Mouse (Mus musculus): ENCODE results near the gene Tnrc6b. TPM values are rescaled to one million over a fixed set of nuclear protein-coding genes. Genes with fewer than 3 reads are reported as not detected.
"Not testable (repeated sequence)": the region's sequence is repeated elsewhere in the genome, so short reads cannot be mapped to it uniquely, and the experiment has no call there.

The Tnrc6b gene
- polyA plus RNA-seq, 1 experiment, result 47.5 TPM

DNA sequence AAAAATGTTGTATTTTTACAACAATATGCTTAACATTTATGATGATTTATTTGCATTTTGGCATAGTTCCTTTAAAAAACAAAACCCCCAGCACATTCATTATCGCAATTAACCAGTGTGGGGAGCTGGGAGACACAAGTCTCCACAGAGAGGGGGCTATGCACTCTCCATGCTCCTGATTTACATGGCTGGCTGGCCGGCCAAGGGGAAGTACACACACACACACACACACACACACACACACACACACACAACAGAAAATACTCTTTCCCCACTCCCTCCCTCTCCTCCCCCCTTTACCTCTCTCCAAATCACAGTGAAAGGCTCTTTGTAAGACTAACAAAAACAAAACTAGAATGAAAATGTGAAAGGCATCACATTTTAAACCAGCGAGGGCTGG lies 11.3 kb downstream of the Tnrc6b start:
- WGBS, result 32% methylated on average over 3 of the region's 3 CpGs
- Histone ChIP-seq H3K4me1 (ENCODE audit: control insufficient read depth, insufficient read depth, low read length) (peaks cover 13% of the 10 kb centered on the region), H3K27ac (ENCODE audit: insufficient read depth, low read depth, low read length) (no peak overlapping the region), H3K4me3 (ENCODE audit: insufficient read depth, low read depth, low read length) (no peak overlapping the region)
- no peak for TF ChIP-seq CTCF (IDR thresholded peaks at IDR 0.05; ENCODE audit: insufficient read depth, low read depth, low read length)
- no peak for TF ChIP-seq POLR2A (IDR thresholded peaks at IDR 0.05; ENCODE audit: insufficient read depth, low read depth, low read length)

- Histone ChIP-seq H3K4me3 (ENCODE audit: insufficient read depth, low read depth, low read length) (no peak overlapping the region), H3K27ac (ENCODE audit: insufficient read depth, low read depth, low read length) (no peak overlapping the region), H3K4me1 (ENCODE audit: control insufficient read depth, insufficient read depth, low read length) (peaks cover 2% of the 10 kb centered on the region; the same call in 1 of the 2 replicates)
- WGBS, result 73% methylated on average over 2 of the region's 2 CpGs
- TF ChIP-seq CTCF (IDR thresholded peaks at IDR 0.05; ENCODE audit: insufficient read depth, low read depth, low read length), result no peak
- no peak for TF ChIP-seq POLR2A (IDR thresholded peaks at IDR 0.05; ENCODE audit: insufficient read depth, low read depth, low read length)
These were observed 18.4 kb downstream of the Tnrc6b start for GRCm38 (mm10) chr15:80729477-80729876.

DNA sequence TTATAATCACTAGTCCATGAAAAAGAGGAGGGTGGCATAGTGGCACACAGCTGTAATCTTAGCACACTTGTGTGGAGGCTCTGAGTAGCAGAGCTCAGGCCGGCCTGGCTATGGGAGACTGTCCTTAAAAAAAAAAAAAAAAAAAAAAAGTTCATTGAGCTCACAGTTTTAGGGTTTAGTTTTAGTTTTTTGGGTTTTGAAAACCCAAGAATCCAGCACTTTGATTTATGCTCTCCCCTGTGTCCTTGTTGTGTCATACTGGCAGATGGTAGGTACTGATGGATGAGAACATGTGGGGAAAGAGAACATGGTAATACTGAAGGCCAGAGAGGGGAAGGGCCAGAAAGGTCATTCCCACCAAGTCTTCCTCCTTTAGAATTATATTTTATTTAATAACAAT lies 19.9 kb downstream of the Tnrc6b start:
- WGBS, result 67% methylated on average over 1 of the region's 1 CpGs
- TF ChIP-seq POLR2A (IDR thresholded peaks at IDR 0.05; ENCODE audit: insufficient read depth, low read depth, low read length), result no peak
- TF ChIP-seq CTCF (IDR thresholded peaks at IDR 0.05; ENCODE audit: insufficient read depth, low read depth, low read length), result no peak
- Histone ChIP-seq H3K4me3 (ENCODE audit: insufficient read depth, low read depth, low read length) (no peak overlapping the region), H3K4me1 (ENCODE audit: control insufficient read depth, insufficient read depth, low read length) (peaks cover 2% of the 10 kb centered on the region; the same call in 1 of the 2 replicates), H3K27ac (ENCODE audit: insufficient read depth, low read depth, low read length) (no peak overlapping the region)

DNA sequence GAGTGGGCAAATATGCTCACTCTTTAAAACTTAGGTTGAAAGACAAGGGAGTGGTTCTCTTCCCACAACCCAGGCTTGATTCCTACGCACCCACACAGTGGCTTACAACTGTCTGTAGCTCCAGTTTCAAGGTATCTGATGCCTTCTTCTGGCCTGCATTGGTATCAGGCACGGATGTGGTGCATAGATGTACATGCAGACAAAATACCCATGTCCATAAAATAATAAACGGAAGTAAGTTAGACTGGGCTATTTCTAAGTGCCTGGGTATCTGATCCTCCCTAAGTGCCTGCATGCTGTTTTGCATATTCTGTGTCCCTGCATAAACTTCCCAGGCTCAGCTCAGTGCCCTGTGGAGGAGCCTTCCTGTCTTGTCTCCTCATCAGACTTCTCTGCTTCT lies 20.4 kb downstream of the Tnrc6b start:
- peaks cover 2% of the 10 kb centered on the region; the same call in 1 of the 2 replicates for H3K4me1 ChIP-seq (ENCODE audit: control insufficient read depth, insufficient read depth, low read length)
- H3K4me3 ChIP-seq (ENCODE audit: insufficient read depth, low read depth, low read length), result no peak overlapping the region
- 83% methylated on average over 3 of the region's 3 CpGs for WGBS
- TF ChIP-seq CTCF (IDR thresholded peaks at IDR 0.05; ENCODE audit: insufficient read depth, low read depth, low read length), result no peak
- TF ChIP-seq POLR2A (IDR thresholded peaks at IDR 0.05; ENCODE audit: insufficient read depth, low read depth, low read length), result no peak
- H3K27ac ChIP-seq (ENCODE audit: insufficient read depth, low read depth, low read length), result no peak overlapping the region

- Histone ChIP-seq H3K4me3 (ENCODE audit: insufficient read depth, low read depth, low read length) (no peak overlapping the region), H3K4me1 (ENCODE audit: control insufficient read depth, insufficient read depth, low read length) (peaks cover 2% of the 10 kb centered on the region; the same call in 1 of the 2 replicates), H3K27ac (ENCODE audit: insufficient read depth, low read depth, low read length) (no peak overlapping the region)
- no peak for TF ChIP-seq POLR2A (IDR thresholded peaks at IDR 0.05; ENCODE audit: insufficient read depth, low read depth, low read length)
- TF ChIP-seq CTCF (IDR thresholded peaks at IDR 0.05; ENCODE audit: insufficient read depth, low read depth, low read length), result no peak
- WGBS, result 52% methylated on average over 4 of the region's 4 CpGs
These were observed 21.3 kb downstream of the Tnrc6b start for GRCm38 (mm10) chr15:80732266-80733030.

DNA sequence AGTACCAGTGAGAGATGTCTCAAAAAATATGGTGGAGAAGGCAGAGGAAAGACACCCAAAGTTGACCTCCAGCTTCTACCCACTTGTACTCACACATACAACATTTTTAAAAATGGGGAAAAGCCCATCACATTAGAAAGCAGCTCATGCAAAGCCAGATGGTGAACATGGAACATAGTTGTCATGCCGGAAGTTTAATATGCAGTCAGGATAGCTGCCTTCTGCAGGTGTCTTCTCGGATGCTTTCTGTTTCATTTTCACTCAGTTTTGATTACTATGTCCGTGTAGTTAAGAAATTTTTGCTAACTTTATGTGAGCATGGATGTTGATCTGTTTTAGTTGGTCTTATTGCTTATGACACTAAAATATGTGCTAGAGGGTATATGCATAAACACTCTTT lies 24.2 kb downstream of the Tnrc6b start:
- Histone ChIP-seq H3K4me3 (ENCODE audit: insufficient read depth, low read depth, low read length) (no peak overlapping the region), H3K27ac (ENCODE audit: insufficient read depth, low read depth, low read length) (no peak overlapping the region), H3K4me1 (ENCODE audit: control insufficient read depth, insufficient read depth, low read length) (peaks cover 2% of the 10 kb centered on the region; the same call in 1 of the 2 replicates)
- 95% methylated on average over 3 of the region's 3 CpGs for WGBS
- TF ChIP-seq CTCF (IDR thresholded peaks at IDR 0.05; ENCODE audit: insufficient read depth, low read depth, low read length), result no peak
- TF ChIP-seq POLR2A (IDR thresholded peaks at IDR 0.05; ENCODE audit: insufficient read depth, low read depth, low read length), result no peak

DNA sequence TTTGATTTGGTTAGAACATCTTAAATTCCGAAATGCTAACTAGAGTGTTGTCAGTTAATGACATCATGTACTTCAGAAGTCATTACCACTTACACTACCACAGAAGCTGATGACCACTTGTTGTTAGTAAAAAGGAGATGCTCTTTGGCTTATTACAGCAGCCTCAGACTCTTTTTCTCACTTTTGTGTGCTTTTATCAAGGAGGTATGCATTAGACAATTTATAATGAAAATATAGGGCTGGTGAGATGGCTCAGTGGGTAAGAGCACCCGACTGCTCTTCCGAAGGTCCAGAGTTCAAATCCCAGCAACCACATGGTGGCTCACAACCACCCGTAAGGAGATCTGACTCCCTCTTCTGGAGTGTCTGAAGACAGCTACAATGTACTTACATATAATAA lies 24.6 kb downstream of the Tnrc6b start:
- not testable (repeated sequence) for H3K4me3 ChIP-seq (ENCODE audit: insufficient read depth, low read depth, low read length); H3K4me1 ChIP-seq (ENCODE audit: control insufficient read depth, insufficient read depth, low read length); H3K27ac ChIP-seq (ENCODE audit: insufficient read depth, low read depth, low read length)
- WGBS, result 96% methylated on average over 4 of the region's 4 CpGs

- Histone ChIP-seq H3K4me1 (ENCODE audit: control insufficient read depth, insufficient read depth, low read length) (peaks cover 2% of the 10 kb centered on the region; the same call in 1 of the 2 replicates), H3K27ac (ENCODE audit: insufficient read depth, low read depth, low read length) (no peak overlapping the region), H3K4me3 (ENCODE audit: insufficient read depth, low read depth, low read length) (no peak overlapping the region)
- TF ChIP-seq POLR2A (IDR thresholded peaks at IDR 0.05; ENCODE audit: insufficient read depth, low read depth, low read length) (no peak), CTCF (IDR thresholded peaks at IDR 0.05; ENCODE audit: insufficient read depth, low read depth, low read length) (no peak)
- WGBS, result 40% methylated on average over 1 of the region's 1 CpGs
These were observed 25.4 kb downstream of the Tnrc6b start for GRCm38 (mm10) chr15:80736553-80736952.

DNA sequence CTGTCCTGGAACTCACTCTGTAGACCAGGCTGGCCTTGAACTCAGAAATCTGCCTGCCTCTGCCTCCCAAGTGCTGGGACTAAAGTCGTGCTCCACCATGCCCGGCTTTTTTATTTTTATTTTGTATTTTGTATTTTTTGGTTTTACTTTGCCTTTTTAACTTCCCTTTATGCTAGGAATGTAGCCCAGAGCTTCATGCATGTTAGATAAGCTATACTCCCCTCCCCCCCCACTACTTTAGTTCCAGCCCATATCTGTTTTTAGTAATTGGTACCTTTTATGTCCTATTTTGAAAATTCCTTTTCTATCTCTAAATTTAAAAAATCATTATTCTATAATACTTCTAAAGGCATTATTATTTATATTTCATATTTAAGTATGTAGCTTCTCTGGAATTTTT lies 27.1 kb downstream of the Tnrc6b start:
- no peak overlapping the region for H3K4me3 ChIP-seq (ENCODE audit: insufficient read depth, low read depth, low read length)
- no peak for TF ChIP-seq CTCF (IDR thresholded peaks at IDR 0.05; ENCODE audit: insufficient read depth, low read depth, low read length)
- TF ChIP-seq POLR2A (IDR thresholded peaks at IDR 0.05; ENCODE audit: insufficient read depth, low read depth, low read length), result no peak
- no peaks in the 10 kb centered on the region for H3K4me1 ChIP-seq (ENCODE audit: control insufficient read depth, insufficient read depth, low read length)
- no peak overlapping the region for H3K27ac ChIP-seq (ENCODE audit: insufficient read depth, low read depth, low read length)
- WGBS, result 98% methylated on average over 2 of the region's 2 CpGs
